Mouse (Mus musculus): ENCODE data around the gene Lyrm1. TPM values are rescaled to one million over a fixed set of nuclear protein-coding genes. Genes with fewer than 3 reads are reported as not detected.

The Lyrm1 gene
- polyA plus RNA-seq, 1 experiment from 2014 or later, result 22.7 TPM

GRCm38 (mm10) chr7:119976256-119976655 lies 80.6 kb downstream of the Lyrm1 start:
- H3K4me1 ChIP-seq (replicated peaks), result no peaks in the 10 kb centered on the region
- no peak overlapping the region for H3K4me3 ChIP-seq
- no peak overlapping the region for H3K27ac ChIP-seq (replicated peaks)
- H3K4me2 ChIP-seq, result no peak overlapping the region
- no peaks in the 10 kb centered on the region for H3K36me3 ChIP-seq
- no peaks in the 10 kb centered on the region for H3K27me3 ChIP-seq
- H3K9me3 ChIP-seq, result no peaks in the 10 kb centered on the region
- H3K9ac ChIP-seq, result no peak overlapping the region
- no peak for ATAC-seq (ENCODE audit: low FRiP score, low read depth)
- 82% methylated on average over 6 of the region's 6 CpGs for WGBS

GRCm38 (mm10) chr7:119977574-119977973 lies 81.9 kb downstream of the Lyrm1 start:
- no peak overlapping the region for H3K4me3 ChIP-seq
- H3K4me2 ChIP-seq, result no peak overlapping the region
- H3K4me1 ChIP-seq (replicated peaks), result no peaks in the 10 kb centered on the region
- H3K36me3 ChIP-seq, result no peaks in the 10 kb centered on the region
- no peak overlapping the region for H3K27ac ChIP-seq (replicated peaks)
- H3K27me3 ChIP-seq, result no peaks in the 10 kb centered on the region
- H3K9me3 ChIP-seq, result no peaks in the 10 kb centered on the region
- WGBS, result 93% methylated on average over 7 of the region's 7 CpGs
- ATAC-seq (ENCODE audit: low FRiP score, low read depth), result no peak
- H3K9ac ChIP-seq, result no peak overlapping the region

- H3K9ac ChIP-seq, result no peak overlapping the region
- H3K27ac ChIP-seq (replicated peaks), result no peak overlapping the region
- no peaks in the 10 kb centered on the region for H3K4me1 ChIP-seq (replicated peaks)
- no peak overlapping the region for H3K4me2 ChIP-seq
- no peak for ATAC-seq (ENCODE audit: low FRiP score, low read depth)
- H3K9me3 ChIP-seq, result no peaks in the 10 kb centered on the region
- H3K4me3 ChIP-seq, result no peak overlapping the region
- H3K36me3 ChIP-seq, result no peaks in the 10 kb centered on the region
- H3K27me3 ChIP-seq, result no peaks in the 10 kb centered on the region
Observed at GRCm38 (mm10) chr7:119978576-119978975, 82.9 kb downstream of the Lyrm1 start.

- Histone ChIP-seq H3K9me3 (no peaks in the 10 kb centered on the region), H3K4me2 (no peak overlapping the region), H3K4me3 (no peak overlapping the region), H3K27me3 (no peaks in the 10 kb centered on the region), H3K27ac (replicated peaks) (no peak overlapping the region), H3K9ac (no peak overlapping the region), H3K4me1 (replicated peaks) (no peaks in the 10 kb centered on the region), H3K36me3 (no peaks in the 10 kb centered on the region)
- no peak for ATAC-seq (ENCODE audit: low FRiP score, low read depth)
- WGBS, result 80% methylated on average over 3 of the region's 3 CpGs
Observed at GRCm38 (mm10) chr7:119980170-119980569, 84.5 kb downstream of the Lyrm1 start.

GRCm38 (mm10) chr7:119985279-119985912 lies 89.7 kb downstream of the Lyrm1 start:
- Histone ChIP-seq H3K4me2 (no peak overlapping the region), H3K27me3 (no peaks in the 10 kb centered on the region), H3K36me3 (no peaks in the 10 kb centered on the region), H3K4me1 (replicated peaks) (no peaks in the 10 kb centered on the region), H3K27ac (replicated peaks) (no peak overlapping the region), H3K4me3 (no peak overlapping the region), H3K9ac (no peak overlapping the region), H3K9me3 (no peaks in the 10 kb centered on the region)
- WGBS, result 66% methylated on average over 3 of the region's 3 CpGs
- ATAC-seq (ENCODE audit: low FRiP score, low read depth), result no peak

- ATAC-seq (ENCODE audit: low FRiP score, low read depth), result no peak
Observed at GRCm38 (mm10) chr7:119997066-119997465, 101.4 kb downstream of the Lyrm1 start.

More at GRCm38 (mm10) chr7:119997066-119997465, 101.4 kb downstream of the Lyrm1 start:
- H3K9me3 ChIP-seq, result no peaks in the 10 kb centered on the region
- no peak overlapping the region for H3K4me3 ChIP-seq
- H3K4me1 ChIP-seq (replicated peaks), result no peaks in the 10 kb centered on the region
- WGBS, result 80% methylated on average over 6 of the region's 6 CpGs
- H3K36me3 ChIP-seq, result no peaks in the 10 kb centered on the region
- no peak overlapping the region for H3K27ac ChIP-seq (replicated peaks)
- no peak overlapping the region for H3K9ac ChIP-seq
- no peak overlapping the region for H3K4me2 ChIP-seq
- H3K27me3 ChIP-seq, result no peaks in the 10 kb centered on the region

Other genes starting within 250 kb of the Lyrm1 start
- gene Acsm4, start 205.8 kb upstream of the Lyrm1 start, polyA plus RNA-seq (2015; fragmentation: Nextera tagmentation; extraction: Ambion mirVana), result not detected in 2 replicates
- gene Thumpd1, start 175.1 kb upstream of the Lyrm1 start, polyA plus RNA-seq (2015; fragmentation: Nextera tagmentation; extraction: Ambion mirVana), result 74.5 and 76.4 TPM in 2 replicates
- 0.09 TPM in 1 of 2 replicates, not detected in the other for gene Acsm3, start 134.9 kb upstream of the Lyrm1 start, polyA plus RNA-seq (2015; fragmentation: Nextera tagmentation; extraction: Ambion mirVana)
- 9.5 and 11.9 TPM in 2 replicates for gene Rexo5, start 101.9 kb upstream of the Lyrm1 start, polyA plus RNA-seq (2015; fragmentation: Nextera tagmentation; extraction: Ambion mirVana)
- 15.4 and 16.5 TPM in 2 replicates for gene Eri2, start 101.8 kb upstream of the Lyrm1 start, polyA plus RNA-seq (2015; fragmentation: Nextera tagmentation; extraction: Ambion mirVana)
- gene Dcun1d3, start 437 bp downstream of the Lyrm1 start, polyA plus RNA-seq (2015; fragmentation: Nextera tagmentation; extraction: Ambion mirVana), result 17.2 and 19.5 TPM in 2 replicates
- gene Dnah3, start 199.4 kb downstream of the Lyrm1 start, polyA plus RNA-seq (2015; fragmentation: Nextera tagmentation; extraction: Ambion mirVana), result 0.03 TPM in 1 of 2 replicates, not detected in the other
- gene Tmem159, start 206.5 kb downstream of the Lyrm1 start, polyA plus RNA-seq (2015; fragmentation: Nextera tagmentation; extraction: Ambion mirVana), result 14.0 and 16.2 TPM in 2 replicates
- not detected in 2 replicates for gene Zp2, start 249.4 kb downstream of the Lyrm1 start, polyA plus RNA-seq (2015; fragmentation: Nextera tagmentation; extraction: Ambion mirVana)

Measured in hindbrain, embryonic 15.5 days (tissue).